7 mouse cellular contexts compared by ENCODE assay signal in the genomic region with DNA sequence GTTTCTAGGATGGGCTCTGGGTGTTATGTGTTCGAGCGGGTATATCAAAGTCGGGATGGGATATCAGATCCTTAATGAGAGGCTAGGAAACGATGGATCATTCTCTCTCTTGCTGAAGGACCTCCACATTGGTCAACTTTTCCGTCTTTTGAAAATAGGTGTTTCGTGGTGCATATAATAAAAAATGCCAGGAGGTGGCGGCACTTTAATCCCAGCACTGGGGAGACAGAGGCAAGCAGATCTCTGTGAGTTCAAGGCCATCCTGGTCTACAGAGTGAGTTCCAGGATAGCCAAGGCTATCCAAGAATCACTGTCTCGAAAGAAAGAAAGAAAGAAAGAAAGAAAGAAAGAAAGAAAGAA. TPM values are rescaled to one million over a fixed set of nuclear protein-coding genes. Genes with fewer than 3 reads are reported as not detected.
DNase-seq lines count a peak whose midpoint lies in the region; ATAC-seq and TF ChIP-seq lines count a peak whose summit lies in the region.

No protein-coding gene starts in this region.

- no peaks in the 10 kb centered on the region for H3K27me3 ChIP-seq in spleen, adult 2 months (ENCODE audit: control insufficient read depth, insufficient read depth, low read length)
- H3K27me3 ChIP-seq in forebrain, embryonic 16.5 days (replicated peaks; ENCODE audit: control insufficient read depth, insufficient read depth, low read length) = no peaks in the 10 kb centered on the region
- no peaks in the 10 kb centered on the region for H3K27me3 ChIP-seq in liver, embryonic 13.5 days
- no peaks in the 10 kb centered on the region for H3K27me3 ChIP-seq in stomach, embryonic 16.5 days (ENCODE audit: control insufficient read depth, insufficient read depth, low read length)

- no peak for DNase-seq in spleen, adult 2 months (ENCODE audit: low read depth in 1 of 2, low spot score in 2 of 2)
- no peak for DNase-seq in spleen, postnatal 4 days (ENCODE audit: low spot score in 2 of 2)
- no peak for DNase-seq in liver, embryonic 13.5 days
- no peak for DNase-seq in adrenal gland, postnatal 10 days
- no peak for DNase-seq in layer of hippocampus, adult 8-10 months (ENCODE audit: low spot score in 2 of 2)

- peak overlapping the region; percentile 6; the same call in 1 of the 2 replicates for H3K4me3 ChIP-seq in spleen, adult 2 months (ENCODE audit: extremely low read depth, insufficient read depth, insufficient read length)
- peak overlapping the region; percentile 13; the same call in 1 of the 2 replicates for H3K4me3 ChIP-seq in forebrain, embryonic 16.5 days (replicated peaks; ENCODE audit: low read length)
- peak overlapping the region; percentile 100 for H3K4me3 ChIP-seq in liver, embryonic 13.5 days (replicated peaks)
- H3K4me3 ChIP-seq in stomach, embryonic 16.5 days (replicated peaks; ENCODE audit: low read length) = peak overlapping the region; percentile 30

- WGBS in spleen, adult 2 months = 14% methylated on average over 8 of the region's 8 CpGs
- 14% methylated on average over 8 of the region's 8 CpGs for WGBS in forebrain, embryonic 16.5 days
- WGBS in liver, embryonic 13.5 days (ENCODE audit: insufficient replicate concordance) = 6% methylated on average over 8 of the region's 8 CpGs
- WGBS in stomach, embryonic 16.5 days = 11% methylated on average over 8 of the region's 8 CpGs

- no peak overlapping the region for H3K9ac ChIP-seq in forebrain, embryonic 16.5 days (replicated peaks; ENCODE audit: low read depth, low read length)
- H3K9ac ChIP-seq in liver, embryonic 13.5 days = peak overlapping the region; percentile 50
- no peak overlapping the region; the same call in 1 of the 2 replicates for H3K9ac ChIP-seq in stomach, embryonic 16.5 days (ENCODE audit: low read length)

- H3K27ac ChIP-seq in spleen, adult 2 months (ENCODE audit: insufficient read depth, low read length) = peak overlapping the region; percentile 36
- no peak overlapping the region for H3K27ac ChIP-seq in forebrain, embryonic 16.5 days (ENCODE audit: low read length)
- H3K27ac ChIP-seq in liver, embryonic 13.5 days = peak overlapping the region; percentile 95
- peak overlapping the region; percentile 95; the same call in 1 of the 2 replicates for H3K27ac ChIP-seq in stomach, embryonic 16.5 days (ENCODE audit: low read length)

- TF ChIP-seq CTCF in spleen, adult 2 months (IDR thresholded peaks at IDR 0.05; ENCODE audit: extremely low read depth, insufficient read depth, insufficient read length, insufficient replicate concordance) = no peak

- H3K4me1 ChIP-seq in spleen, adult 2 months (ENCODE audit: control insufficient read depth, insufficient read depth, insufficient read length) = peaks cover 28% of the 10 kb centered on the region; the same call in 1 of the 2 replicates
- peaks cover 26% of the 10 kb centered on the region for H3K4me1 ChIP-seq in forebrain, embryonic 16.5 days (replicated peaks; ENCODE audit: control insufficient read depth, insufficient read depth, low read length)
- H3K4me1 ChIP-seq in liver, embryonic 13.5 days (replicated peaks) = peaks cover 75% of the 10 kb centered on the region
- H3K4me1 ChIP-seq in stomach, embryonic 16.5 days (ENCODE audit: control insufficient read depth, insufficient read depth, low read length) = peaks cover 37% of the 10 kb centered on the region

- H3K36me3 ChIP-seq in spleen, adult 2 months (ENCODE audit: control insufficient read depth, insufficient read depth, low read length) = peaks cover 10% of the 10 kb centered on the region
- peaks cover 4% of the 10 kb centered on the region; the same call in 1 of the 2 replicates for H3K36me3 ChIP-seq in forebrain, embryonic 16.5 days (ENCODE audit: control insufficient read depth, insufficient read depth)
- H3K36me3 ChIP-seq in liver, embryonic 13.5 days = peaks cover 21% of the 10 kb centered on the region
- 0 out of 2 replicates have a peak, but pooled peaks cover 10% of the 10 kb centered on the region for H3K36me3 ChIP-seq in stomach, embryonic 16.5 days (ENCODE audit: control insufficient read depth, insufficient read depth, low read length)

- no peak for TF ChIP-seq POLR2A in spleen, adult 2 months (IDR thresholded peaks at IDR 0.05; ENCODE audit: low read depth, low read length)

- H3K9me3 ChIP-seq in forebrain, embryonic 16.5 days (ENCODE audit: control insufficient read depth, low read length) = no peaks in the 10 kb centered on the region
- no peaks in the 10 kb centered on the region for H3K9me3 ChIP-seq in liver, embryonic 13.5 days (replicated peaks)
- no peaks in the 10 kb centered on the region for H3K9me3 ChIP-seq in stomach, embryonic 16.5 days (replicated peaks; ENCODE audit: control insufficient read depth, low read length)

- no peak for ATAC-seq in forebrain, embryonic 16.5 days
- ATAC-seq in liver, embryonic 13.5 days (ENCODE audit: low read depth) = peak; percentile 2; the same call in 1 of the 2 replicates
- no peak for ATAC-seq in stomach, embryonic 16.5 days (ENCODE audit: insufficient read depth, low FRiP score)

- H3K4me2 ChIP-seq in forebrain, embryonic 16.5 days (ENCODE audit: low read length) = no peak overlapping the region
- H3K4me2 ChIP-seq in liver, embryonic 13.5 days = peak overlapping the region; percentile 89
- H3K4me2 ChIP-seq in stomach, embryonic 16.5 days (ENCODE audit: low read depth, low read length) = peak overlapping the region; percentile 33; the same call in 1 of the 2 replicates

RNA-seq across cellular contexts. Expression of a gene that starts 0.8 kb away (rescaled TPM):
- polyA plus RNA-seq in spleen, adult 2 months (2012; rRNA removed) = 173 and 240 TPM in 2 replicates
- 63.7 and 74.6 TPM in 2 replicates for polyA plus RNA-seq in forebrain, embryonic 16.5 days (2015; fragmentation: Nextera tagmentation; extraction: Ambion mirVana)
- 55.2 and 56.2 TPM in 2 replicates for polyA plus RNA-seq in liver, embryonic 13.5 days (2015; fragmentation: Nextera tagmentation; extraction: Ambion mirVana)
- polyA plus RNA-seq in stomach, embryonic 16.5 days (2015; fragmentation: Nextera tagmentation; extraction: Ambion mirVana) = 46.1 and 57.9 TPM in 2 replicates
- total RNA-seq in adrenal gland, postnatal 10 days (2021) = 10 to 100 TPM; 58.1 to 77.1 TPM
- total RNA-seq in layer of hippocampus, adult 8-10 months (2022) = 10 to 100 TPM; 29.5 to 33.9 (median 32.2) TPM

RNA-seq across cellular contexts. Expression of a gene that starts 27.6 kb away (rescaled TPM):
- 399 and 753 TPM in 2 replicates for polyA plus RNA-seq in spleen, adult 2 months (2012; rRNA removed)
- 455 and 522 TPM in 2 replicates for polyA plus RNA-seq in forebrain, embryonic 16.5 days (2015; fragmentation: Nextera tagmentation; extraction: Ambion mirVana)
- polyA plus RNA-seq in liver, embryonic 13.5 days (2015; fragmentation: Nextera tagmentation; extraction: Ambion mirVana) = 474 and 603 TPM in 2 replicates
- 669 and 707 TPM in 2 replicates for polyA plus RNA-seq in stomach, embryonic 16.5 days (2015; fragmentation: Nextera tagmentation; extraction: Ambion mirVana)
- total RNA-seq in adrenal gland, postnatal 10 days (2021) = 1,000 to 10,000 TPM; 1,321 to 1,365 TPM
- total RNA-seq in layer of hippocampus, adult 8-10 months (2022) = 100 to 1,000 TPM; 320 to 446 (median 390) TPM

RNA-seq across cellular contexts. Expression of a gene that starts 34.9 kb away (rescaled TPM):
- 110 and 124 TPM in 2 replicates for polyA plus RNA-seq in spleen, adult 2 months (2012; rRNA removed)
- polyA plus RNA-seq in forebrain, embryonic 16.5 days (2015; fragmentation: Nextera tagmentation; extraction: Ambion mirVana) = 247 and 256 TPM in 2 replicates
- 81.2 and 87.4 TPM in 2 replicates for polyA plus RNA-seq in liver, embryonic 13.5 days (2015; fragmentation: Nextera tagmentation; extraction: Ambion mirVana)
- 131 and 139 TPM in 2 replicates for polyA plus RNA-seq in stomach, embryonic 16.5 days (2015; fragmentation: Nextera tagmentation; extraction: Ambion mirVana)
- total RNA-seq in adrenal gland, postnatal 10 days (2021) = 100 to 1,000 TPM; 103 to 113 TPM
- 100 to 1,000 TPM; 149 to 154 (median 150) TPM for total RNA-seq in layer of hippocampus, adult 8-10 months (2022)

RNA-seq across cellular contexts. Expression of a gene that starts 46.8 kb away (rescaled TPM):
- 13.4 and 22.6 TPM in 2 replicates for polyA plus RNA-seq in spleen, adult 2 months (2012; rRNA removed)
- 16.3 TPM in 2 replicates for polyA plus RNA-seq in forebrain, embryonic 16.5 days (2015; fragmentation: Nextera tagmentation; extraction: Ambion mirVana)
- polyA plus RNA-seq in liver, embryonic 13.5 days (2015; fragmentation: Nextera tagmentation; extraction: Ambion mirVana) = 1.0 and 1.1 TPM in 2 replicates
- 3.0 and 4.1 TPM in 2 replicates for polyA plus RNA-seq in stomach, embryonic 16.5 days (2015; fragmentation: Nextera tagmentation; extraction: Ambion mirVana)
- 10 to 100 TPM; 19.6 to 21.8 TPM for total RNA-seq in adrenal gland, postnatal 10 days (2021)
- total RNA-seq in layer of hippocampus, adult 8-10 months (2022) = 10 to 100 TPM; 17.0 to 19.6 (median 18.3) TPM

Comparison
In these comparisons a context has a peak if more than half of its experiments do, and no peak if none do; other contexts are left out.
1. H3K4me3 ChIP-seq: peak in every context shown above with its lines; median percentile 100 in liver, embryonic 13.5 days; 30 in stomach, embryonic 16.5 days; 13 in forebrain, embryonic 16.5 days; 6 in spleen, adult 2 months.